Mouse (Mus musculus) midbrain, postnatal 0 days (tissue): ENCODE results near the gene Golgb1. TPM values are rescaled to one million over a fixed set of nuclear protein-coding genes. Genes with fewer than 3 reads are reported as not detected.

ENCODE experiments used
- ATAC-seq: fragments of 200-750 bp; cut with Nextera tagmentation; 2 replicates; pipeline ENCODE4 v1.8.0; 2017; ENCODE audit warnings: moderate number of reproducible peaks, mild to moderate bottlenecking, moderate TSS enrichment, moderate library complexity; ENCODE audit not compliant: low FRiP score
- DNase-seq: peaks from one replicate; pipeline ENCODE4 v3.0.0-alpha.2; 2015; ENCODE audit warnings: low spot score
- H3K27ac ChIP-seq: fragments of 300-500 bp; sonication (generic); 2 replicates; pipeline ENCODE4 v1.5.1; 2014; ENCODE audit warnings: low read depth, mild to moderate bottlenecking, low read length, mixed read lengths
- H3K27me3 ChIP-seq: fragments of 300-500 bp; sonication (generic); 2 replicates; pipeline ENCODE4 v1.6.1; 2014; ENCODE audit warnings: low read length, control low read depth, mixed read lengths; ENCODE audit not compliant: insufficient read depth
- H3K36me3 ChIP-seq: fragments of 300-500 bp; sonication (generic); 2 replicates; pipeline ENCODE4 v1.6.1; 2014; ENCODE audit warnings: low read length, control low read depth, mixed read lengths; ENCODE audit not compliant: insufficient read depth
- H3K4me1 ChIP-seq: fragments of 300-500 bp; sonication (generic); 2 replicates; pipeline ENCODE4 v1.6.1; 2014; ENCODE audit warnings: mild to moderate bottlenecking, control low read depth, antibody characterized with exemption, low read length, mixed read lengths; ENCODE audit not compliant: insufficient read depth
- H3K4me2 ChIP-seq: fragments of 300-500 bp; sonication (generic); 2 replicates; pipeline ENCODE4 v1.6.1; 2014; ENCODE audit warnings: low read depth, mild to moderate bottlenecking, low read length, mixed read lengths; ENCODE audit not compliant: poor library complexity, severe bottlenecking
- H3K4me3 ChIP-seq: fragments of 300-500 bp; sonication (generic); 2 replicates; pipeline ENCODE4 v1.5.1; 2014; ENCODE audit warnings: low read depth, mild to moderate bottlenecking, low read length, moderate library complexity
- H3K9ac ChIP-seq: fragments of 300-500 bp; sonication (generic); replicated peaks from 2 replicates; pipeline ENCODE4 v1.6.1; 2014; ENCODE audit warnings: mild to moderate bottlenecking, low read length, moderate library complexity, mixed read lengths; ENCODE audit not compliant: poor library complexity, severe bottlenecking
- H3K9me3 ChIP-seq: fragments of 300-500 bp; sonication (generic); 2 replicates; pipeline ENCODE4 v1.6.1; 2016; ENCODE audit warnings: low read length, control low read depth
- CTCF ChIP-seq: IDR thresholded peaks from 2 replicates; pipeline ENCODE4 v1.5.1; 2016; ENCODE audit warnings: antibody characterized with exemption, mild to moderate bottlenecking
- WGBS: fragments of 180-500 bp; shearing (Covaris S2); extraction: QIAGEN DNeasy Blood & Tissue Kit; methylation state at CpG from one replicate; pipeline ENCODE4 v1.1.7; 2014; 5-methylcytosine and 5-hydroxymethylcytosine counted together
- polyA plus RNA-seq: library from polyadenylated mRNA; unstranded; fragments of >200 nt; fragmentation: Nextera tagmentation; extraction: Ambion mirVana; gene quantifications from 2 replicates; pipeline ENCODE4 v1.2.1, GENCODE M21; 2015
- total RNA-seq: library from RNA; depleted of rRNA; stranded (reverse); fragments of >200 nt; gene quantifications from 2 replicates; pipeline ENCODE4 v1.2.3, GENCODE M21; 2014

The Golgb1 gene
- total and polyA plus RNA-seq, 2 experiments from 2014 or later = 41.3 to 101 TPM

- DNase-seq = no peak
- ATAC-seq = no peak
- H3K4me1 ChIP-seq = no peaks in the 10 kb centered on the region
These were observed 66.3 kb downstream of the Golgb1 start for GRCm38 (mm10) chr16:36941137-36941727.

GRCm38 (mm10) chr16:36941895-36942294 is 67.0 kb downstream of the Golgb1 start:
- no peak for DNase-seq
- Histone ChIP-seq H3K4me1 (no peaks in the 10 kb centered on the region), H3K27ac (no peak overlapping the region), H3K4me3 (no peak overlapping the region), H3K9ac (no peak overlapping the region), H3K36me3 (no peaks in the 10 kb centered on the region), H3K9me3 (no peaks in the 10 kb centered on the region), H3K27me3 (no peaks in the 10 kb centered on the region), H3K4me2 (no peak overlapping the region)
- WGBS = 45% methylated on average over 4 of the region's 4 CpGs
- ATAC-seq = no peak
- TF ChIP-seq CTCF = no peak

More at GRCm38 (mm10) chr16:36941137-36941727, 66.3 kb downstream of the Golgb1 start:
- Histone ChIP-seq H3K27ac (no peak overlapping the region), H3K27me3 (no peaks in the 10 kb centered on the region), H3K4me3 (no peak overlapping the region), H3K9ac (no peak overlapping the region), H3K9me3 (no peaks in the 10 kb centered on the region), H3K36me3 (no peaks in the 10 kb centered on the region), H3K4me2 (no peak overlapping the region)
- WGBS = 78% methylated on average over 6 of the region's 6 CpGs
- TF ChIP-seq CTCF = no peak

- Histone ChIP-seq H3K27me3 (no peaks in the 10 kb centered on the region), H3K36me3 (no peaks in the 10 kb centered on the region), H3K4me2 (no peak overlapping the region), H3K9me3 (no peaks in the 10 kb centered on the region), H3K4me1 (no peaks in the 10 kb centered on the region), H3K4me3 (no peak overlapping the region), H3K9ac (no peak overlapping the region), H3K27ac (no peak overlapping the region)
- 92% methylated on average over 3 of the region's 3 CpGs for WGBS
- ATAC-seq (no peak), DNase-seq (no peak)
- no peak for TF ChIP-seq CTCF
These were observed 68.7 kb downstream of the Golgb1 start for GRCm38 (mm10) chr16:36943591-36943990.

- DNase-seq (peak; percentile 42), ATAC-seq (peak; percentile 52)
- H3K9me3 ChIP-seq = no peaks in the 10 kb centered on the region
- H3K27ac ChIP-seq = no peak overlapping the region
- no peak overlapping the region for H3K4me2 ChIP-seq
- H3K36me3 ChIP-seq = no peaks in the 10 kb centered on the region
- H3K9ac ChIP-seq = no peak overlapping the region
- WGBS = 12% methylated on average over 12 of the region's 12 CpGs
- no peaks in the 10 kb centered on the region for H3K4me1 ChIP-seq
- TF ChIP-seq CTCF = no peak
- no peak overlapping the region for H3K4me3 ChIP-seq
- H3K27me3 ChIP-seq = no peaks in the 10 kb centered on the region
These were observed 70.0 kb downstream of the Golgb1 start for GRCm38 (mm10) chr16:36944895-36945424.

- no peak overlapping the region for H3K9ac ChIP-seq
- ATAC-seq = no peak
- 89% methylated on average over 8 of the region's 8 CpGs for WGBS
These were observed 71.7 kb downstream of the Golgb1 start for GRCm38 (mm10) chr16:36946459-36947159.

GRCm38 (mm10) chr16:36947646-36948197 is 72.8 kb downstream of the Golgb1 start:
- no peak for DNase-seq
- Histone ChIP-seq H3K4me1 (no peaks in the 10 kb centered on the region), H3K27me3 (no peaks in the 10 kb centered on the region), H3K27ac (no peak overlapping the region), H3K9ac (no peak overlapping the region), H3K4me3 (no peak overlapping the region), H3K36me3 (no peaks in the 10 kb centered on the region), H3K9me3 (no peaks in the 10 kb centered on the region), H3K4me2 (no peak overlapping the region)
- WGBS = 45% methylated on average over 4 of the region's 4 CpGs
- ATAC-seq = no peak
- TF ChIP-seq CTCF = no peak

More at GRCm38 (mm10) chr16:36946459-36947159, 71.7 kb downstream of the Golgb1 start:
- Histone ChIP-seq H3K4me1 (no peaks in the 10 kb centered on the region), H3K9me3 (no peaks in the 10 kb centered on the region), H3K36me3 (no peaks in the 10 kb centered on the region), H3K4me3 (no peak overlapping the region), H3K4me2 (no peak overlapping the region), H3K27ac (no peak overlapping the region), H3K27me3 (no peaks in the 10 kb centered on the region)
- TF ChIP-seq CTCF = no peak
- no peak for DNase-seq
